Mouse (Mus musculus) cerebellum, postnatal 10 days (tissue): Measurements from ENCODE around the gene Runx3.
A peak's percentile ranks its signal among the peaks of the same experiment; 100 is the strongest.

Experiments used
- DNase-seq, 2 experiments: peaks; one replicate each; pipeline ENCODE4 v3.0.0; 2021; ENCODE audit warnings: mixed read lengths in 2 of 2

Runx3 gene

GRCm38 (mm10) chr4:135115426-135116170 lies 4.9 kb upstream of the Runx3 start:
- DNase-seq, result no peak

GRCm38 (mm10) chr4:135116391-135116790 lies 4.1 kb upstream of the Runx3 start:
- DNase-seq, result no peak

GRCm38 (mm10) chr4:135117846-135118245 lies 2.6 kb upstream of the Runx3 start:
- no peak for DNase-seq

GRCm38 (mm10) chr4:135118855-135119474 lies 1.5 kb upstream of the Runx3 start:
- DNase-seq, result no peak

- DNase-seq, result peak; percentile 55 to 60
Measured at GRCm38 (mm10) chr4:135123721-135124120, 3.3 kb downstream of the Runx3 start.

GRCm38 (mm10) chr4:135124732-135125131 lies 4.3 kb downstream of the Runx3 start:
- no peak for DNase-seq

GRCm38 (mm10) chr4:135125152-135125551 lies 4.7 kb downstream of the Runx3 start:
- no peak for DNase-seq

GRCm38 (mm10) chr4:135126385-135126784 lies 5.9 kb downstream of the Runx3 start:
- DNase-seq, result no peak

- DNase-seq, result peak in 1 of 2 experiments; percentile 24
Measured at GRCm38 (mm10) chr4:135128841-135129520, 8.5 kb downstream of the Runx3 start.

GRCm38 (mm10) chr4:135130156-135130555 lies 9.7 kb downstream of the Runx3 start:
- DNase-seq, result no peak

- DNase-seq, result no peak
Measured at GRCm38 (mm10) chr4:135131145-135131544, 10.7 kb downstream of the Runx3 start.

GRCm38 (mm10) chr4:135132797-135133196 lies 12.3 kb downstream of the Runx3 start:
- no peak for DNase-seq

GRCm38 (mm10) chr4:135133711-135134110 lies 13.3 kb downstream of the Runx3 start:
- DNase-seq, result no peak

GRCm38 (mm10) chr4:135135331-135135730 lies 14.9 kb downstream of the Runx3 start:
- DNase-seq, result no peak

- DNase-seq, result no peak
Measured at GRCm38 (mm10) chr4:135136202-135136601, 15.8 kb downstream of the Runx3 start.

- DNase-seq, result no peak
Measured at GRCm38 (mm10) chr4:135136612-135137011, 16.2 kb downstream of the Runx3 start.

GRCm38 (mm10) chr4:135140647-135141515 lies 20.4 kb downstream of the Runx3 start:
- peak in 1 of 2 experiments; percentile 20 for DNase-seq

- no peak for DNase-seq
Measured at GRCm38 (mm10) chr4:135141720-135142119, 21.3 kb downstream of the Runx3 start.

- DNase-seq, result no peak
Measured at GRCm38 (mm10) chr4:135146734-135147133, 26.3 kb downstream of the Runx3 start.

GRCm38 (mm10) chr4:135148660-135149059 lies 28.2 kb downstream of the Runx3 start:
- DNase-seq, result no peak

- DNase-seq, result peak; percentile 88 to 90
Measured at GRCm38 (mm10) chr4:135150031-135150801, 29.8 kb downstream of the Runx3 start.
